Mouse (Mus musculus) stomach, embryonic 15.5 days (tissue): Measurements from ENCODE around the gene Nhsl1. TPM values are rescaled to one million over a fixed set of nuclear protein-coding genes. Genes with fewer than 3 reads are reported as not detected.
A peak's percentile ranks its signal among the peaks of the same experiment; 100 is the strongest.

Experiments used
- ATAC-seq: fragments of 200-750 bp; cut with Nextera tagmentation; 2 replicates; pipeline ENCODE4 v1.8.0; 2017; ENCODE audit warnings: low read depth, moderate number of reproducible peaks, moderate TSS enrichment; ENCODE audit not compliant: insufficient read depth, low FRiP score
- H3K27ac ChIP-seq: fragments of 300-500 bp; sonication (generic); 2 replicates; pipeline ENCODE4 v1.5.1; 2015; ENCODE audit warnings: mild to moderate bottlenecking, inconsistent platforms
- H3K27me3 ChIP-seq: fragments of 300-500 bp; sonication (generic); replicated peaks from 2 replicates; pipeline ENCODE4 v1.6.1; 2015; ENCODE audit warnings: inconsistent platforms
- H3K36me3 ChIP-seq: fragments of 300-500 bp; sonication (generic); 2 replicates; pipeline ENCODE4 v1.6.1; 2015; ENCODE audit warnings: inconsistent platforms
- H3K4me1 ChIP-seq: fragments of 300-500 bp; sonication (generic); 2 replicates; pipeline ENCODE4 v1.6.1; 2015; ENCODE audit warnings: inconsistent platforms
- H3K4me2 ChIP-seq: fragments of 300-500 bp; sonication (generic); 2 replicates; pipeline ENCODE4 v1.6.1; 2015; ENCODE audit warnings: mild to moderate bottlenecking, inconsistent platforms
- H3K4me3 ChIP-seq: fragments of 300-500 bp; sonication (generic); replicated peaks from 2 replicates; pipeline ENCODE4 v1.5.1; 2015; ENCODE audit warnings: inconsistent platforms
- H3K9ac ChIP-seq: fragments of 300-500 bp; sonication (generic); 2 replicates; pipeline ENCODE4 v1.6.1; 2015; ENCODE audit warnings: inconsistent platforms
- H3K9me3 ChIP-seq: fragments of 300-500 bp; sonication (generic); 2 replicates; pipeline ENCODE4 v1.6.1; 2016; ENCODE audit warnings: inconsistent platforms
- WGBS: fragments of 180-500 bp; shearing (Covaris S2); methylation state at CpG from one replicate; pipeline ENCODE4 v1.1.7; 2015; 5-methylcytosine and 5-hydroxymethylcytosine counted together
- polyA plus RNA-seq: library from polyadenylated mRNA; unstranded; fragments of >200 nt; fragmentation: Nextera tagmentation; extraction: Ambion mirVana; gene quantifications from 2 replicates; pipeline ENCODE4 v1.2.1, GENCODE M21; 2015

Nhsl1 gene
- polyA plus RNA-seq, 1 experiment from 2014 or later, result 7.0 TPM

- no peak overlapping the region for H3K4me3 ChIP-seq
- no peak overlapping the region for H3K9ac ChIP-seq
- H3K4me1 ChIP-seq, result peaks cover 11% of the 10 kb centered on the region; the same call in 1 of the 2 replicates
- no peak overlapping the region for H3K27ac ChIP-seq
- 75% methylated on average over 3 of the region's 3 CpGs for WGBS
- no peak for ATAC-seq
- H3K36me3 ChIP-seq, result no peaks in the 10 kb centered on the region
- H3K4me2 ChIP-seq, result no peak overlapping the region
- H3K27me3 ChIP-seq, result no peaks in the 10 kb centered on the region
- H3K9me3 ChIP-seq, result no peaks in the 10 kb centered on the region
Observed at GRCm38 (mm10) chr10:18375301-18375700, 56.5 kb downstream of the Nhsl1 start.

DNA sequence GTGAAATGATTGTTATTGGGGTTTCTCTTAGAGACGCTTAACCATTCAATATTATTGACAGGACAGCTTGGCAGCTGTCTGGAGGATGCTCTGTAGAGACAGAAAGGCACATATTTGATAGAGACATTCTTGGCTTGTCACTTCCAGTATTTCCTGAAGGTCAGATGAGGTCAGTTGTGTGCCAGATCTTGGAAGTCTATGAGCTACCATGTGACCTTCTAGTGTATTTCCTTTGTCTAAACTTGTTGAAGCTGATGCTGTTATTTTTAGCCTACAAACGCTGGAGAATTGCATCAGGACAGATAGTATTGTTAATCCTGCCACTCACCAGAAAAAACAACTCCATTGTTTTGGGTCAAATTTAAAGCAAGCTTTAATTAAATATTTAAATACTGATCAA, 66.0 kb downstream of the Nhsl1 start:
- Histone ChIP-seq H3K9me3 (no peaks in the 10 kb centered on the region), H3K4me2 (no peak overlapping the region), H3K4me3 (no peak overlapping the region), H3K36me3 (no peaks in the 10 kb centered on the region), H3K9ac (no peak overlapping the region), H3K4me1 (no peaks in the 10 kb centered on the region; the same call in 1 of the 2 replicates), H3K27ac (no peak overlapping the region), H3K27me3 (no peaks in the 10 kb centered on the region)
- WGBS, result 60% methylated on average over 2 of the region's 2 CpGs
- no peak for ATAC-seq

DNA sequence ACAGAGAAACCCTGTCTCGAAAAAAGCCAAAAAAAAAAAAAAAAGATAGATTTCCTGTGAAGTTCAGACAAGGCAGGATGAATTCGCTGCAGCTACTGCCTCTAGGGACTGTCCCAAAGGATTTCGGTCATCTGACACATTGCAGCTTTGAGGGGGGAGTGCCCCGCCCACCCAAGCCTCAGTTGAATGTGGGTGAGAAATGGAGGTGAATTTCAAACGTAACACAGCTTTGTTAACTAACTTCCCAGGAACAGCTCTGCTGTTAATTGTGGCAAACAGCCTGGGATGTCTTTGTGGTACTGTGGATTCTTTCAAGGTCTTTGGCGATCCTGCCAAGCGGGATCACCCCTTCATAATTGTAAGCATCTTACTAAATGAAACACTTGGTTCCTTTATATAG, 67.4 kb downstream of the Nhsl1 start:
- H3K9me3 ChIP-seq, result no peaks in the 10 kb centered on the region

DNA sequence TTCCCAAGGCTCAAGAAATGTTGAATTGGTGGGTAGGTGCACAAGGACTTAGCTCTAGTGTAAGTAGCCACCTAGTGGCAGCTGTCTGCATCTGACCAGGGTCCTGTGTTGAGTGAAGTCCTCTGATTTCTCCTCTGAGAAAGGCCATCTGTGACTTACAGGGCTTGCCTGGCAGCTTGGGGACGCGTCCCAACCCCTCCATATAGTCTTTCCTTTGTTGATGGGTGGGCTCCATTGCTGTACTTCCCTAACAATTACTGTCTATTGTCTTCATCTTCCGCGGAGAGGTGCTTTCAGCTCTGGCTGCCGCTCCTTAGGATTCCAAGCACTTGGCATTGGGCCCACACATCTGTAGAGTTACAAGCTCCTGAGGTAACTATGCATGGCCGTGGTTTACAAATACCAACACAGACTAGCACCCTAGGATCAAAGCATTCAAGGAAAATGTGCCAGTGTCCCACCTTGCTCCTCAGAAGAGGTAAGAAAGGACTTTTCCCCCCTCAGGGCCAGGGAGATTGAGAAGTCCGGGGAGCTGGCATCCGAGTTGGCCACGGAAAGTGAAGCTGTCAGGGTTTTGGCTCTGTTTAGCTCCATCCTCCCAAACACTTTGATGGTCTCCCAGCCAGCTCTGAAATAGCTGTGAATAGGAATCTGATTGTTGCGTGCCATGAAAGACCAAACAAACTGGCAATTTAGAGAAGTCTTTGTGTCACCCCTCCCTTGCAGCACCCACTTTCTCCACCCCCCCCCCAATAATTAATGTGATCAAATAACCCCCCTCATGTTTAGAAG, 70.2 kb downstream of the Nhsl1 start:
- H3K27ac ChIP-seq, result no peak overlapping the region
- WGBS, result 30% methylated on average over 10 of the region's 10 CpGs
- ATAC-seq, result peak; percentile 65; the same call in 1 of the 2 replicates

More for the DNA sequence above, 67.4 kb downstream of the Nhsl1 start:
- no peak overlapping the region for H3K4me3 ChIP-seq
- H3K9ac ChIP-seq, result no peak overlapping the region
- H3K27ac ChIP-seq, result no peak overlapping the region
- 57% methylated on average over 7 of the region's 7 CpGs for WGBS
- H3K4me2 ChIP-seq, result no peak overlapping the region
- no peak for ATAC-seq
- no peaks in the 10 kb centered on the region; the same call in 1 of the 2 replicates for H3K4me1 ChIP-seq
- no peaks in the 10 kb centered on the region for H3K27me3 ChIP-seq
- H3K36me3 ChIP-seq, result no peaks in the 10 kb centered on the region

DNA sequence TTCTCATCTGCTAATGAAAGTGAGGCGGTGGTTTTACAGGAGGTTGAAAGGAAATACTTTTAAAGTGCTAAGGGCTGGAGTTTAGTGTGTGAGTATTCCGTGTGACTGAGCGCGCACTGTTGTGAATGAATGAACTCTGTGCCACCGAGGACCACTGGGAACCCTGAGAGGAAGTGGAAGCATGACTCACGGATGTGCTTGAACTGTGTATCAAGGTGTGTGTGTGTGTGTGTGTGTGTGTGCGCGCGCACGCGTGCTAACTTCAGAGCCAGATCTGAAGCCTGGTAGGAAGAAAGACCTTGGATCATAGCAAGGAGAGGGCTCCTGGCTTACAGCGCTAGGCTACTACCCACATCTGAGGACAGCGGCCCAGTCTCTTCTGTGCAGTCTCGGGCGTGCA, 71.2 kb downstream of the Nhsl1 start:
- Histone ChIP-seq H3K27ac (no peak overlapping the region), H3K9ac (no peak overlapping the region), H3K4me2 (no peak overlapping the region), H3K9me3 (no peaks in the 10 kb centered on the region), H3K4me3 (no peak overlapping the region), H3K36me3 (no peaks in the 10 kb centered on the region), H3K27me3 (no peaks in the 10 kb centered on the region), H3K4me1 (no peaks in the 10 kb centered on the region; the same call in 1 of the 2 replicates)
- WGBS, result 86% methylated on average over 15 of the region's 15 CpGs
- ATAC-seq, result no peak

More for the DNA sequence above, 70.2 kb downstream of the Nhsl1 start:
- Histone ChIP-seq H3K4me1 (no peaks in the 10 kb centered on the region; the same call in 1 of the 2 replicates), H3K4me3 (no peak overlapping the region), H3K4me2 (0 out of 2 replicates have a peak overlapping the region, but pooled peaks have one; percentile 2), H3K9ac (no peak overlapping the region), H3K9me3 (no peaks in the 10 kb centered on the region), H3K27me3 (no peaks in the 10 kb centered on the region), H3K36me3 (no peaks in the 10 kb centered on the region)

GRCm38 (mm10) chr10:18391608-18392007, 72.8 kb downstream of the Nhsl1 start:
- Histone ChIP-seq H3K4me1 (no peaks in the 10 kb centered on the region; the same call in 1 of the 2 replicates), H3K4me2 (no peak overlapping the region), H3K9ac (no peak overlapping the region), H3K27me3 (no peaks in the 10 kb centered on the region), H3K9me3 (no peaks in the 10 kb centered on the region), H3K36me3 (no peaks in the 10 kb centered on the region), H3K27ac (no peak overlapping the region), H3K4me3 (no peak overlapping the region)
- ATAC-seq, result no peak
- WGBS, result 41% methylated on average over 5 of the region's 5 CpGs

DNA sequence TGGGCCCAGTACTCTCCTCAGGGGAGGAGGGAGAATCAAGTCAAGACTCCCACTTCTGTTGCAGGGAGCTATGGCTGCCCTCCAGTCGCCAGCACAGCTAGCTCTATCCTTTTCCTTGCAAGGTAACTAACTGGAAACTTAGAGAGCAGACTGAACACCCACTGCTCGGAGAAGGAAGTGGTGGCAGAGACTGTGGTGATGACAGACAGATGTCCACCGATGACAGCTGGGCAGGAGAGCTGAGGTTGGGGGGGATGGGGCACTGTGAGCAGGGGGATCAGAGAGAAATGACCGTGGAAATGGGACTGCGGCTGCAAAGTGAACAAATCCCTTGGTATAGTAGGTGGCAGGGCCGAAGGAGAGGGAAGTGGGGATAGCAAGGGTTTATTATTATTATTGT, 73.5 kb downstream of the Nhsl1 start:
- no peak overlapping the region for H3K27ac ChIP-seq
- H3K27me3 ChIP-seq, result no peaks in the 10 kb centered on the region
- H3K9me3 ChIP-seq, result no peaks in the 10 kb centered on the region
- no peak overlapping the region for H3K4me3 ChIP-seq
- H3K36me3 ChIP-seq, result no peaks in the 10 kb centered on the region
- H3K4me1 ChIP-seq, result no peaks in the 10 kb centered on the region; the same call in 1 of the 2 replicates
- ATAC-seq, result no peak
- H3K4me2 ChIP-seq, result no peak overlapping the region
- H3K9ac ChIP-seq, result no peak overlapping the region
- 73% methylated on average over 6 of the region's 6 CpGs for WGBS

DNA sequence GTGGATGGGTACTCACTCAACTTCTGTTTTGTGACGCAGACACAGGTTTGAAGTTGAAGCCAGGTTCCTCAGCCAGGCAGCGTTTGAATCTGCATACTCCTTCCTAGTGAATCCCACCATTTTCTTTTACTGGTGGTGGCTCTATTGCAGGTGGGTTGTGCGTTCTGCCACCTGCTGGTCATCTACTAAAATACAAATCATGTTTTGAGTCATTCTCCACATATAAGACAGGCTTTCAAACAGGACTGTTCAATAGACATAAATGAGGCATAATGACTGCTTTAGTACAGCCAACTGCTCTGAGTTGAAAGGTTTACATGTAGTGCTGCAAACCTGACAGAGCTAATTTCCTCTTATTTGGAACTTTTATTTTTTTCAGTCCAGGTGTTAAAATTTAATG, 75.0 kb downstream of the Nhsl1 start:
- Histone ChIP-seq H3K27ac (no peak overlapping the region), H3K27me3 (no peaks in the 10 kb centered on the region), H3K9me3 (no peaks in the 10 kb centered on the region), H3K4me2 (no peak overlapping the region), H3K36me3 (no peaks in the 10 kb centered on the region), H3K4me3 (no peak overlapping the region), H3K9ac (no peak overlapping the region), H3K4me1 (no peaks in the 10 kb centered on the region; the same call in 1 of the 2 replicates)
- WGBS, result 42% methylated on average over 3 of the region's 3 CpGs
- no peak for ATAC-seq

- Histone ChIP-seq H3K9me3 (no peaks in the 10 kb centered on the region), H3K9ac (no peak overlapping the region), H3K4me1 (no peaks in the 10 kb centered on the region), H3K27ac (no peak overlapping the region), H3K4me2 (no peak overlapping the region), H3K27me3 (no peaks in the 10 kb centered on the region), H3K4me3 (no peak overlapping the region), H3K36me3 (no peaks in the 10 kb centered on the region)
- ATAC-seq, result no peak
- 80% methylated on average over 7 of the region's 7 CpGs for WGBS
Observed at GRCm38 (mm10) chr10:18394270-18394669, 75.5 kb downstream of the Nhsl1 start.

GRCm38 (mm10) chr10:18400089-18400644, 81.4 kb downstream of the Nhsl1 start:
- ATAC-seq, result no peak
- no peak overlapping the region for H3K27ac ChIP-seq

GRCm38 (mm10) chr10:18400998-18401397, 82.2 kb downstream of the Nhsl1 start:
- no peak overlapping the region for H3K27ac ChIP-seq
- no peak overlapping the region for H3K9ac ChIP-seq
- ATAC-seq, result no peak
- H3K36me3 ChIP-seq, result no peaks in the 10 kb centered on the region
- no peaks in the 10 kb centered on the region for H3K4me1 ChIP-seq
- 76% methylated on average over 8 of the region's 8 CpGs for WGBS
- no peaks in the 10 kb centered on the region for H3K9me3 ChIP-seq
- no peak overlapping the region for H3K4me3 ChIP-seq
- H3K27me3 ChIP-seq, result no peaks in the 10 kb centered on the region
- no peak overlapping the region for H3K4me2 ChIP-seq

More at GRCm38 (mm10) chr10:18400089-18400644, 81.4 kb downstream of the Nhsl1 start:
- Histone ChIP-seq H3K4me3 (no peak overlapping the region), H3K9ac (no peak overlapping the region), H3K4me2 (no peak overlapping the region), H3K4me1 (no peaks in the 10 kb centered on the region), H3K36me3 (no peaks in the 10 kb centered on the region), H3K27me3 (no peaks in the 10 kb centered on the region), H3K9me3 (no peaks in the 10 kb centered on the region)
- 65% methylated on average over 7 of the region's 7 CpGs for WGBS

DNA sequence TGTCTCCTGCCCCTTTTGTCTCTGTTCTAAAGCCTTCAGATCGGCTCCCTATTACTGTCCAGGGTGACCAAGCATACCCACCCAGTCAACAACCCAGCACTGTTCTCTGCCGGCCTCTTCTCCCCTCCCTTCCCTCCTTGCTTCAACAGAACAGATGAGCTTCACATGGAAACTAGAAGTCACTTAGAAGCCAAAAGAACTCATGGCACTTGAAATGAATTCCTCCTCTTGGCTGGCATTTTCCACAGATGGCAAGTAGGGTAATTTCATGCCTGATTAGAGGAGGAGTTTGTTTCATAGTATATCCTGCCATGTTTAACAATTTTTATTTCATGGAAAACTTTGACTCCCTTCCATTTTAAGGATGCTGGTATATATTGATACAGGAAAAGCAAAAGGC, 85.2 kb downstream of the Nhsl1 start:
- no peaks in the 10 kb centered on the region for H3K36me3 ChIP-seq
- H3K4me1 ChIP-seq, result peaks cover 7% of the 10 kb centered on the region; the same call in 1 of the 2 replicates
- no peak overlapping the region for H3K9ac ChIP-seq
- no peak for ATAC-seq
- H3K4me2 ChIP-seq, result no peak overlapping the region
- WGBS, result 62% methylated on average over 2 of the region's 2 CpGs
- H3K4me3 ChIP-seq, result no peak overlapping the region
- no peaks in the 10 kb centered on the region for H3K9me3 ChIP-seq
- H3K27me3 ChIP-seq, result no peaks in the 10 kb centered on the region
- no peak overlapping the region for H3K27ac ChIP-seq
